Mouse (Mus musculus) adrenal gland (tissue): ENCODE measurements around the gene Igf2r.

ENCODE experiments used
- intact Hi-C: fragments of 180-260 bp; cut with DNase I; formaldehyde crosslinking; loops from one replicate; pipeline ENCODE4 v1.15.1; 2025

The Igf2r gene

GRCm38 (mm10) chr17:12782861-12783847 is 13.7 kb upstream of the Igf2r start:
- intact Hi-C loops, result no loop called here

GRCm38 (mm10) chr17:12781101-12781500 is 11.6 kb upstream of the Igf2r start:
- intact Hi-C loops, result no loop called here

GRCm38 (mm10) chr17:12780125-12780524 is 10.7 kb upstream of the Igf2r start:
- intact Hi-C loops, result no loop called here

GRCm38 (mm10) chr17:12779442-12779841 is 10.0 kb upstream of the Igf2r start:
- intact Hi-C loops, result no loop called here

GRCm38 (mm10) chr17:12773956-12774355 is 4.5 kb upstream of the Igf2r start:
- intact Hi-C loops, result no loop called here

GRCm38 (mm10) chr17:12770500-12770899 is 1.0 kb upstream of the Igf2r start:
- intact Hi-C loops, result no loop called here

- intact Hi-C loops, result no loop called here
Measured at GRCm38 (mm10) chr17:12768415-12769379, 767 bp downstream of the Igf2r start.

GRCm38 (mm10) chr17:12767294-12767852 is 2.1 kb downstream of the Igf2r start:
- intact Hi-C loops, result no loop called here

- intact Hi-C loops, result no loop called here
Measured at GRCm38 (mm10) chr17:12763412-12763811, 6.1 kb downstream of the Igf2r start.

GRCm38 (mm10) chr17:12760355-12761146 is 8.9 kb downstream of the Igf2r start:
- intact Hi-C loops, result no loop called here

GRCm38 (mm10) chr17:12759646-12760074 is 9.8 kb downstream of the Igf2r start:
- intact Hi-C loops, result no loop called here

GRCm38 (mm10) chr17:12758701-12759455 is 10.6 kb downstream of the Igf2r start:
- intact Hi-C loops, result no loop called here

GRCm38 (mm10) chr17:12757990-12758389 is 11.5 kb downstream of the Igf2r start:
- intact Hi-C loops, result no loop called here

- intact Hi-C loops, result no loop called here
Measured at GRCm38 (mm10) chr17:12757161-12757560, 12.3 kb downstream of the Igf2r start.

GRCm38 (mm10) chr17:12755951-12756350 is 13.5 kb downstream of the Igf2r start:
- intact Hi-C loops, result no loop called here

- intact Hi-C loops, result no loop called here
Measured at GRCm38 (mm10) chr17:12755146-12755545, 14.3 kb downstream of the Igf2r start.

GRCm38 (mm10) chr17:12754243-12755007 is 15.0 kb downstream of the Igf2r start:
- intact Hi-C loops, result no loop called here

- intact Hi-C loops, result no loop called here
Measured at GRCm38 (mm10) chr17:12753050-12753449, 16.4 kb downstream of the Igf2r start.

GRCm38 (mm10) chr17:12751641-12752040 is 17.8 kb downstream of the Igf2r start:
- intact Hi-C loops, result no loop called here
